Mouse (Mus musculus): ENCODE data around the gene Gjd3. TPM values are rescaled to one million over a fixed set of nuclear protein-coding genes. Genes with fewer than 3 reads are reported as not detected.

Gene Gjd3
- polyA plus RNA-seq, 1 experiment: 0.05 TPM

DNA sequence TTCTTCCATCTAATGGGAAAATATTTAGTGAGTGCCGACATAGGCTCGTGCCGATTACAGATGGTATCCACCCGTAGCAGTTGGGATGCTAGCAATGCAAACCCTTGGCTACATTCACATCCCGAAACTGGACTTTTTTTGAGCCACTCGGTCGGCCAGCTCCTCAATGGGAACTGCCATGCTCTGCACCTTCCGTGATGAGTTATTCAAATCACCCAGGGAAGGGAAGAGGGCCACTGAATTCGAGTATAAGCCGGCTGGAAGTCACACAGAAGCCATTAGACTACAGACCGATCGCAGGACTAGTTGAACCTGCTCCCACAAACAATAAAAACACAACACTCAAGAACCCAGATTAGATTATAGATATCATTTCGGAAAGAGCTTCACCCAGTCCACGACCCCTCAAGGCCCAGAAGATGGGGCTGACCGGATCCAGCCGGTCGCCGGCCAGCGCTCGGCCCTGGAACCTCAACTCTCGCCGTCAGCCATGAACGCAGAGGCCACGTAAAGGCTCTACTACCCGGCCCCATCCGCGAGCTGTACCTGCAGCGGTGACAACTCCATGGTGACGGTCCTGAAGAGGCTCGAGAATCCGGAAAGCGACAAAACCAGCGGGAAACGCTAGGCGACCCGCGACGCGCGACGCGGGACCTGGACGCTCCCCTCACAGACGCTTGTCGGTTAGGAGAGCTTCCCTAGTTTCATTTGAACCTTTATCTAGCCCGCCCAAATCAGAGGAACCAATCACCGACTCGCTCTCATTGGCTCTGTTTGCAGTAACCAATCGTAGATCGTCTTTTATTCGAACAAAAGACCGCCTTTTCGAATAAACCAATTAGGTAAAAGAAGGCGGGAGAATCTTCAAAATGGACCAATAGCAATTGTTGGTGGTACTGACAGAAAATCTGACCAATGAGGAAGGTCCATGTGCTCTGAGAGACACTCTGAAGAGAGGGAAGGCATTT, 41.0 kb upstream of the Gjd3 start, which contains the start of gene Top2a:
Gene Top2a, minus strand, starts transcription at position 690 of the 968 bp plus-strand sequence.
- Histone ChIP-seq H3K79me2 (ENCODE audit: control insufficient read depth, insufficient read depth) (peaks cover 52% of the 10 kb centered on the region), H3ac (ENCODE audit: control insufficient read depth, insufficient read length) (no peak within 1 kb of the TSS), H3K36me3 (ENCODE audit: control insufficient read depth, insufficient read depth) (peaks cover 5% of the 10 kb centered on the region), H3K4me2 (ENCODE audit: low read depth) (peak within 1 kb of the TSS; percentile 81), H3K4me3 (peak within 1 kb of the TSS; percentile 68), H3K27me3 (ENCODE audit: control insufficient read depth, insufficient read depth, insufficient read length) (no peaks in the 10 kb centered on the region)
- TF ChIP-seq E2F4 (IDR thresholded peaks at IDR 0.05; ENCODE audit: insufficient read depth): peak; percentile 93
- peak; percentile 86 for TF ChIP-seq POLR2A (IDR thresholded peaks at IDR 0.05; ENCODE audit: insufficient read length, low read depth)
- TF ChIP-seq SRF (IDR thresholded peaks at IDR 0.05; ENCODE audit: control insufficient read depth, insufficient read length, low read depth): no peak
- no peak for TF ChIP-seq TCF3 (IDR thresholded peaks at IDR 0.05; ENCODE audit: insufficient read length, low read depth)
- peak; percentile 87 for TF ChIP-seq POLR2AphosphoS2 (IDR thresholded peaks at IDR 0.05; ENCODE audit: insufficient read length, low read depth)

DNA sequence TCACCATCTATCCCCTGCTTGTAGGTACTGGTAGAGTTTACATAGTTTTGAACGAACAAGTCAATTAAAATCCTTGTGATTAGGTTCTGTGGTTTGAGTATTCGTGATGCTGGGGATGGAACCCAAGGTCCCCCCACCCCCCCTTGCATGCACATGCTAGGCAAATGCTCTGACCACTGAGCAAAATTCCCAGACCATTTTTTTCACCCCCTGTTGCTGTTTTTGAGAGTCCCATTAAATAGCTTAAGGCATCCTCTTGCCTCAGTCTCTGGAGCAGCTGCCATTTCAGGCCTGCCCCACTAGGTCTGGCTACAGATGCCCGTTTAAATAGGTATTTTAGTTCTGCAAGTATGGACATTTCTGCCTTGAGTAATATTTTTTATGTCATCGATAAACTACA, 40.3 kb upstream of the Gjd3 start:
- TF ChIP-seq CEBPB (IDR thresholded peaks at IDR 0.05; ENCODE audit: insufficient read depth, poor library complexity, severe bottlenecking) (no peak), MYOD1 (IDR thresholded peaks at IDR 0.05; ENCODE audit: control insufficient read depth in 1 of 3, insufficient read length in 2 of 3, low read depth in 2 of 3) (no peak), E2F4 (IDR thresholded peaks at IDR 0.05; ENCODE audit: insufficient read depth) (no peak), POLR2A (IDR thresholded peaks at IDR 0.05; ENCODE audit: insufficient read length, low read depth) (no peak), POLR2AphosphoS2 (IDR thresholded peaks at IDR 0.05; ENCODE audit: insufficient read length, low read depth) (no peak), MAX (IDR thresholded peaks at IDR 0.05; ENCODE audit: low read depth) (no peak), SRF (IDR thresholded peaks at IDR 0.05; ENCODE audit: control insufficient read depth, insufficient read length, low read depth) (no peak), MYOG (IDR thresholded peaks at IDR 0.05; ENCODE audit: control insufficient read depth in 1 of 3, insufficient read depth in 1 of 3, insufficient read length in 2 of 3, low read depth in 2 of 3) (no peak), TCF3 (IDR thresholded peaks at IDR 0.05; ENCODE audit: insufficient read length, low read depth) (no peak), USF1 (IDR thresholded peaks at IDR 0.05; ENCODE audit: low read depth) (no peak)
- Histone ChIP-seq H3K36me3 (ENCODE audit: control insufficient read depth, insufficient read depth) (peaks cover 5% of the 10 kb centered on the region), H3K27me3 (ENCODE audit: control insufficient read depth, insufficient read depth, insufficient read length) (no peaks in the 10 kb centered on the region), H3K79me2 (ENCODE audit: control insufficient read depth, insufficient read depth) (peaks cover 55% of the 10 kb centered on the region), H3K4me2 (ENCODE audit: low read depth) (peak overlapping the region; percentile 81), H3K4me3 (peak overlapping the region; percentile 68), H3ac (ENCODE audit: control insufficient read depth, insufficient read length) (no peak overlapping the region)

DNA sequence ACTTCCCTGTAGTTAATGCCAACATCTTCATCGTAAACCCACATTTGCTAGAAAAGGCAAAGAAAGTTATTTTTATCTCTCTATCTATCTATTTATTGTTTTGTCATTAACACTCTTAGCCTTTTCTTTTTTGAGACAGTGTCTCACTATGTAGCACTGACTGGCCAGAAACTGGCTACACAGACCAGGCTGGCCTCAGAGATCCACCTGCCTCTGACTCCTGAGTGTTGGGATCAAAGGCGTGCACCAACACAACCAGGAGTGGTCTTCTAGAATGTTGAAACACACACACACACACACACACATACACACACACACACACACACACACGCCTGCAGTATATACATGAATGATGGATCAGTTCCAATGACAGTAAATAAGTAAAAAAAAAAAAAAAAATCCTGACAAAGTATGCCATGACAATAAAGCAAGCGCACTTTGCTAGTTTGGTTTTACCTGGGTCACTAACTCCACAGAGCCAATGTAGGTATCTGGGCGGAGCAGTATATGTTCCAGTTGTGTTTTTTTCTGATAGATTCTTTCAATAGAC, 39.6 kb upstream of the Gjd3 start:
- Histone ChIP-seq H3K36me3 (ENCODE audit: control insufficient read depth, insufficient read depth) (peaks cover 11% of the 10 kb centered on the region), H3K27me3 (ENCODE audit: control insufficient read depth, insufficient read depth, insufficient read length) (no peaks in the 10 kb centered on the region), H3K4me3 (peak overlapping the region; percentile 68), H3K79me2 (ENCODE audit: control insufficient read depth, insufficient read depth) (peaks cover 60% of the 10 kb centered on the region), H3ac (ENCODE audit: control insufficient read depth, insufficient read length) (no peak overlapping the region), H3K4me2 (ENCODE audit: low read depth) (peak overlapping the region; percentile 81)
- TF ChIP-seq TCF3 (IDR thresholded peaks at IDR 0.05; ENCODE audit: insufficient read length, low read depth) (no peak), MAX (IDR thresholded peaks at IDR 0.05; ENCODE audit: low read depth) (no peak), MYOD1 (IDR thresholded peaks at IDR 0.05; ENCODE audit: control insufficient read depth in 1 of 3, insufficient read length in 2 of 3, low read depth in 2 of 3) (no peak), TCF12 (IDR thresholded peaks at IDR 0.05; ENCODE audit: insufficient read depth, poor library complexity, severe bottlenecking) (no peak), CEBPB (IDR thresholded peaks at IDR 0.05; ENCODE audit: insufficient read depth, poor library complexity, severe bottlenecking) (no peak), MYOG (IDR thresholded peaks at IDR 0.05; ENCODE audit: control insufficient read depth in 1 of 3, insufficient read depth in 1 of 3, insufficient read length in 2 of 3, low read depth in 2 of 3) (no peak), POLR2A (IDR thresholded peaks at IDR 0.05; ENCODE audit: insufficient read length, low read depth) (no peak), POLR2AphosphoS2 (IDR thresholded peaks at IDR 0.05; ENCODE audit: insufficient read length, low read depth) (no peak), E2F4 (IDR thresholded peaks at IDR 0.05; ENCODE audit: insufficient read depth) (no peak), USF1 (IDR thresholded peaks at IDR 0.05; ENCODE audit: low read depth) (no peak)

DNA sequence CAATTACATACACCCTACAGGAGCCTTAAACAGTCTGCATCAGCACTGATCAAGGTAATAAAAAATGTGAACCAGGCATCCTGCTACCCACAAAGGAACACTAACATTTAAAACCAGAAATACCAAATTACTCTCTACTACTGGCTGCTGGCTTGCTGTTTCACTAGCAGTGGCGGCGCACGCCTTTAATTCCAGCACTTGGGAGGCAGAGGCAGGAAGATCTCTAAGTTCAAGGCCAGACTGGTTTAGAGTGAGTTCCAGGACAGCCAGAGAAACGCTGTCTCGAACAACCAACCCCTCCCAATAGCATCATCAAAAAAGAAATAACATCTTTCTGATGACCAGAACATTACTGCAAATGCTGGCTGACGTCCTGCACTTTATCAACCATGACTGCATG, 37.0 kb upstream of the Gjd3 start:
- peaks cover 60% of the 10 kb centered on the region for H3K79me2 ChIP-seq (ENCODE audit: control insufficient read depth, insufficient read depth)
- no peaks in the 10 kb centered on the region for H3K27me3 ChIP-seq (ENCODE audit: control insufficient read depth, insufficient read depth, insufficient read length)
- H3K4me2 ChIP-seq (ENCODE audit: low read depth): no peak overlapping the region
- no peak overlapping the region for H3K4me3 ChIP-seq
- H3K36me3 ChIP-seq (ENCODE audit: control insufficient read depth, insufficient read depth): peaks cover 36% of the 10 kb centered on the region
- TF ChIP-seq MYOD1 (IDR thresholded peaks at IDR 0.05; ENCODE audit: control insufficient read depth in 1 of 3, insufficient read length in 2 of 3, low read depth in 2 of 3) (no peak), MAX (IDR thresholded peaks at IDR 0.05; ENCODE audit: low read depth) (no peak), MYOG (IDR thresholded peaks at IDR 0.05; ENCODE audit: control insufficient read depth in 1 of 3, insufficient read depth in 1 of 3, insufficient read length in 2 of 3, low read depth in 2 of 3) (no peak), TCF3 (IDR thresholded peaks at IDR 0.05; ENCODE audit: insufficient read length, low read depth) (no peak), REST (IDR thresholded peaks at IDR 0.05; ENCODE audit: insufficient read depth, insufficient read length) (no peak), USF1 (IDR thresholded peaks at IDR 0.05; ENCODE audit: low read depth) (no peak), SRF (IDR thresholded peaks at IDR 0.05; ENCODE audit: control insufficient read depth, insufficient read length, low read depth) (no peak), POLR2A (IDR thresholded peaks at IDR 0.05; ENCODE audit: insufficient read length, low read depth) (no peak), TCF12 (IDR thresholded peaks at IDR 0.05; ENCODE audit: insufficient read depth, poor library complexity, severe bottlenecking) (no peak), E2F4 (IDR thresholded peaks at IDR 0.05; ENCODE audit: insufficient read depth) (no peak), POLR2AphosphoS2 (IDR thresholded peaks at IDR 0.05; ENCODE audit: insufficient read length, low read depth) (no peak), CEBPB (IDR thresholded peaks at IDR 0.05; ENCODE audit: insufficient read depth, poor library complexity, severe bottlenecking) (no peak)
- H3ac ChIP-seq (ENCODE audit: control insufficient read depth, insufficient read length): no peak overlapping the region

All from myocyte (in vitro differentiated cells).